Mouse (Mus musculus): ENCODE data around the gene Lrrc28.

The Lrrc28 gene

GRCm38 (mm10) chr7:67644833-67645680 is at the start of gene Lrrc28:
TSS of gene Lrrc28 (minus strand) at chr7:67645268.
- DNase-seq (ENCODE audit: low read depth, low spot score) = peak; percentile 100

- DNase-seq (ENCODE audit: low read depth, low spot score) = no peak
Observed at GRCm38 (mm10) chr7:67692791-67693538, 47.9 kb upstream of the Lrrc28 start.

- DNase-seq (ENCODE audit: low read depth, low spot score) = no peak
Observed at GRCm38 (mm10) chr7:67692141-67692540, 47.1 kb upstream of the Lrrc28 start.

- DNase-seq (ENCODE audit: low read depth, low spot score) = no peak
Observed at GRCm38 (mm10) chr7:67691036-67691435, 46.0 kb upstream of the Lrrc28 start.

GRCm38 (mm10) chr7:67689793-67690192 is 44.7 kb upstream of the Lrrc28 start:
- no peak for DNase-seq (ENCODE audit: low read depth, low spot score)

- no peak for DNase-seq (ENCODE audit: low read depth, low spot score)
Observed at GRCm38 (mm10) chr7:67688281-67688680, 43.2 kb upstream of the Lrrc28 start.

- DNase-seq (ENCODE audit: low read depth, low spot score) = peak; percentile 45
Observed at GRCm38 (mm10) chr7:67686545-67686944, 41.5 kb upstream of the Lrrc28 start.

- no peak for DNase-seq (ENCODE audit: low read depth, low spot score)
Observed at GRCm38 (mm10) chr7:67683006-67683405, 37.9 kb upstream of the Lrrc28 start.

GRCm38 (mm10) chr7:67681078-67681477 is 36.0 kb upstream of the Lrrc28 start:
- no peak for DNase-seq (ENCODE audit: low read depth, low spot score)

- DNase-seq (ENCODE audit: low read depth, low spot score) = no peak
Observed at GRCm38 (mm10) chr7:67678878-67679499, 33.9 kb upstream of the Lrrc28 start.

- DNase-seq (ENCODE audit: low read depth, low spot score) = no peak
Observed at GRCm38 (mm10) chr7:67673656-67674055, 28.6 kb upstream of the Lrrc28 start.

GRCm38 (mm10) chr7:67672650-67673049 is 27.6 kb upstream of the Lrrc28 start:
- peak; percentile 96 for DNase-seq (ENCODE audit: low read depth, low spot score)

GRCm38 (mm10) chr7:67670965-67671364 is 25.9 kb upstream of the Lrrc28 start:
- DNase-seq (ENCODE audit: low read depth, low spot score) = no peak

GRCm38 (mm10) chr7:67663981-67664694 is 19.1 kb upstream of the Lrrc28 start:
- DNase-seq (ENCODE audit: low read depth, low spot score) = no peak

- no peak for DNase-seq (ENCODE audit: low read depth, low spot score)
Observed at GRCm38 (mm10) chr7:67662424-67662823, 17.4 kb upstream of the Lrrc28 start.

- no peak for DNase-seq (ENCODE audit: low read depth, low spot score)
Observed at GRCm38 (mm10) chr7:67658110-67658509, 13.0 kb upstream of the Lrrc28 start.

- DNase-seq (ENCODE audit: low read depth, low spot score) = no peak
Observed at GRCm38 (mm10) chr7:67655186-67655585, 10.1 kb upstream of the Lrrc28 start.

GRCm38 (mm10) chr7:67654668-67655067 is 9.6 kb upstream of the Lrrc28 start:
- peak; percentile 18 for DNase-seq (ENCODE audit: low read depth, low spot score)

- no peak for DNase-seq (ENCODE audit: low read depth, low spot score)
Observed at GRCm38 (mm10) chr7:67652211-67652610, 7.1 kb upstream of the Lrrc28 start.

- no peak for DNase-seq (ENCODE audit: low read depth, low spot score)
Observed at GRCm38 (mm10) chr7:67648376-67648775, 3.3 kb upstream of the Lrrc28 start.

- peak; percentile 54 for DNase-seq (ENCODE audit: low read depth, low spot score)
Observed at GRCm38 (mm10) chr7:67647277-67647676, 2.2 kb upstream of the Lrrc28 start, which contains the start of gene Ttc23. TSS of gene Ttc23 (plus strand) at chr7:67647410.

GRCm38 (mm10) chr7:67646131-67646530 is 1.1 kb upstream of the Lrrc28 start:
- no peak for DNase-seq (ENCODE audit: low read depth, low spot score)
